Mouse (Mus musculus) brain, embryonic 14.5 days (tissue): ENCODE measurements around the gene Gale.

ENCODE experiments used
- CTCF ChIP-seq: fragments of 200-500 bp; IDR thresholded peaks from 2 replicates; pipeline ENCODE4 v1.5.1; 2012; ENCODE audit warnings: inconsistent platforms, mild to moderate bottlenecking, moderate library complexity, borderline replicate concordance; ENCODE audit not compliant: insufficient read depth, insufficient read length; ENCODE audit errors: extremely low read depth
- POLR2A ChIP-seq: fragments of 200-500 bp; IDR thresholded peaks from 2 replicates; pipeline ENCODE4 v1.6.1; 2012; ENCODE audit warnings: mild to moderate bottlenecking, inconsistent platforms, borderline replicate concordance; ENCODE audit not compliant: poor library complexity, insufficient read depth, insufficient read length, severe bottlenecking; ENCODE audit errors: extremely low read depth

- TF ChIP-seq POLR2A: no peak
- TF ChIP-seq CTCF: no peak
Observed at GRCm38 (mm10) chr4:135924418-135924817, 39.1 kb upstream of the Gale start.
